Mouse (Mus musculus) cerebellum, postnatal 4 days (tissue): Measurements from ENCODE around the gene Vasp.

Experiments used
- DNase-seq, 2 experiments: peaks; one replicate each; pipeline ENCODE4 v3.0.0; 2022; ENCODE audit warnings: low spot score in 2 of 2, mixed read lengths in 1 of 2

Vasp gene

GRCm38 (mm10) chr7:19270509-19271237 is 944 bp downstream of the Vasp start:
- DNase-seq, result no peak

DNA sequence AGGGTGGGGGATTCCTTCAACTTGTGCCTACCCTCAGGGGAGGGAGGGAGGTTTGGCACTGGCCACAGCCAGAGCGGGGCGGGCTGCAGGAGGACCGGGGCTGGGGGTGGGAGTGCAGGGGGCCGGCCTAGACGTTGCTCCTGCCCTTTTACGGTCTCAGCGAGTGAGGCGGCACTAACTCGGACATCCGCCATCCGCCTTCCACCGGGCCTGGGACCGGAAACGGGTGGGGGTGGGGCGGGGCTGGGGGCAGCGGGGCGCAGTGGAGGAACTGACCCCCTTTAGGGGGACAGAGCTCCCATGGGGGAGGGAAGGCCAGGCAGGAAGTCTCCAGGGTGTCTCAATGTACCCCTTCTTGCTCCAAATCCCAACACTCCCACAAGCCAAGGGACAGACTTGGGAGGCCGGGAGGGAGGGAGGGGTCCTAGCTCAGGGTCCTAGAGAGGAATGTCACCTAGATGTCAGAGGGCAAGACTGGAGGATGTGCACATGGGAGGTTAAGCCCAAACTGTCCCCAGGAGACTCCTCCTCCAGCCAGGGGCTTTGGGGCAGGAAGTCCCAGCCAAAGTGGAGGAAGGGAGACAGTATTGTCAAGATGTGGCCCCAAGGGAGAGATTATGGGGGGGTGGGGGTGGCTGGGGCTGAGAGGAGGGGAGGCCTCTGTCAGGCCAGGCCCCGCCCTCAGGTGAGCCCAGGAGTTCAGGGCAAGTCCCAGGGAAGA is 1.7 kb downstream of the Vasp start:
- no peak for DNase-seq

DNA sequence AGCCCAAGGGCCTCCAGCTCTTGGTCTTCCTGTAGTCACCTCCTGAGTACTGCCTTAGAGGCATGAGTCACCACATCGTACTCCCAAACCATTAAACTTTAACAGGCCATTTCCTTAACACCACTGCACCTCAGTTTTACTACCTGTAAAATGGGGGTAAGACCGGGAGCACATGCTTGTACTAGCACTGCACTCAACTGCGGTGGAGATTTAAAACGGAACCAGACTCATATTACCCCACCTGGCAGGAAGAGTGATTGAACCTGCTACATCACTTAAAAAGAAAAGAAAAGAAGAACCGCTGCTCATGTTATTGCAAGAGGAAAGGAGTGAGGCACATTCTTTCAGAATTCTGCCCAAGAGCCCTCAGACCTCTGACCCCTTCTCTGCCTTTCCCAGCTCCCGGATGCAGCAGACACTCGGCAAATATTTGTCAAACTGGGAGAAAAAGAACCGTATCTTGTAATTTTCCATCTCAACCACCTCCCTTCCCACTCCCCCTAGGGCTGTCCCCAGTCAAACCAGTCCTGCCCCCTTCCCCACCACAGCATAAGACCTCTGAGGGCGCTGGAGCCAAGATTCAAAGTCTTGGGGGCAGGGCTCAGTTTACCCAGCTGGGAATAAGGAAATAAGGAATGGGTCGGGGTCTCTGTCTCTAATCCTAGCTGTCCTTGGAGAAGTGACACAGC is 2.5 kb downstream of the Vasp start:
- no peak for DNase-seq

GRCm38 (mm10) chr7:19267051-19267450 is 4.6 kb downstream of the Vasp start:
- DNase-seq, result no peak

GRCm38 (mm10) chr7:19265928-19266822 is 5.4 kb downstream of the Vasp start:
- no peak for DNase-seq

GRCm38 (mm10) chr7:19265147-19265546 is 6.5 kb downstream of the Vasp start:
- no peak for DNase-seq

DNA sequence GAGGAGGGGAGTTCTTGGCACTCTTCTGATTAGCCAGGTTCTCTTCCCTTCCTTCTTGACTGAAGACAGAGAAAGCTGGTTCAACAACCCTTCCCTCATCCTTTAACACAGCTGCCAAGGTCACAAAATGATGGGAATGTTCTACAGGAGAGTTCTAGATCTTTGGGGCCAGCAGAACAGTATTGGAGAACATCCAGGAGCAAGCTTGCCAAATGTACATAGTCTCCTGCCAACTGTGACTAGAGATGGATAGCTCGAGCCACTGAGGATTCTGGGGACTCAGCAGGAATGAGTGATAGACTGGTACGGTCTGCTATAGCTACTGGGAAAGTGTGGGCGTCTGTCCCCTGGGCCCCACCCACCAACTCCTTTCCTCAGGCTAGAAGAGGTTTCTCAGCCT is 13.3 kb downstream of the Vasp start:
- DNase-seq, result no peak

- peak in 1 of 2 experiments; percentile 34 for DNase-seq
Measured at GRCm38 (mm10) chr7:19257390-19258022, 14.1 kb downstream of the Vasp start.

DNA sequence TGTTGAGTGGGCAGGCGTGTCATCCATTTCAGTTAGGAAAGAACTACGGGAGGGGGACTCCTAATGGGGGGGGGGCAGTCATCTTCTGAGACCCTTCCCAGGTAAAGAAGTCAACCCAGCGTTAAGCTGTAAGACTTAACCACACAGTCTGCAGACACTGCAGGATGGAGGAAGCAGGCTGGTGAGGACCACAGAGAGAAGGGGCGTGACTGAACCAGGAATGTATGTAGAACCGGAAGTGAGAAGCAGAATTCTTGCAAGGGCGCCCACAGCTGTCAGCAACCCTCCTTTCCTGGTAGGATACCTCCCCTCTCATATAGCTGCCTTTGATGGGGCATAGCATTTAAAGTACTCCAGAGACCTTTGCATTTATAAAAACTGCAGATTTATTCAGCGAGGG is 15.1 kb downstream of the Vasp start:
- no peak for DNase-seq

GRCm38 (mm10) chr7:19255395-19255794 is 16.2 kb downstream of the Vasp start:
- DNase-seq, result no peak

DNA sequence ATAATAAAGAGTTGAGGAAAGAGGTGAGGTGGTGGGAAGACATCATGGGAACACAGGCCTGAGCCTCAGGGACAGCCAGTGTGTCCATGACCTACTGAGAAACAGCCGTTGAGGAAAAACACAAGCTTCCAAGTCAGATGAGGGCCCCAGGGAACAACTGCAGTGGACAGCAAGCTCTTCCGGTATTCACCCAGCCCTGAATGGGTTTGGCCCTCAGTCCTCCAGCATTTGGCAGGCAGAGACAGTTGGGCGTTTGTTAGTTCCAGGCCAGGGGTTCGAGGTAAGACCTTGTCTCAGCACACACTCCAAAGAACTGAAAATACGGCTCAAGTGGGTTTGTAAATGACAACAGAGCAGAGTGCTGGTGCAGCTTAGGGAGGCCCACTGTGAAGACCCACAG is 18.2 kb downstream of the Vasp start:
- no peak for DNase-seq

DNA sequence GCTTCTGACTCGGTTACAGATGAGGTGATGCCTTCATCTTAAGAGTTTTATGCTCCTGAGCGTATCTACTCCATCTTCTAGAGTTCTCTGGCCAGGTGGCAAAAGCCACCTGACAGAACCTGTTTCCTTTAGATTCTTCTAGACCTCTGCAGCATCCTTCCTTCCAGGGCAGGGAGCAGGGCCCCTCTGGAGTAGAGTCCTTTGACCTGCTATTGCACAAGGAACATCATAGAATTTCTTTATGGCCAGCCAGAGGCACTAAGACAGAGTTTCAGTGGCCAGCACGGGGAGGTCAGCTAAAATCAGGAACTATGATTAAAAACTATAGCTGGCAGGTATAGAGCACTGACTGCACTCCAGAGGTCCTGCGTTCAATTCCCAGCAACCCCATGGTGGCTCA is 19.5 kb downstream of the Vasp start:
- DNase-seq, result no peak

DNA sequence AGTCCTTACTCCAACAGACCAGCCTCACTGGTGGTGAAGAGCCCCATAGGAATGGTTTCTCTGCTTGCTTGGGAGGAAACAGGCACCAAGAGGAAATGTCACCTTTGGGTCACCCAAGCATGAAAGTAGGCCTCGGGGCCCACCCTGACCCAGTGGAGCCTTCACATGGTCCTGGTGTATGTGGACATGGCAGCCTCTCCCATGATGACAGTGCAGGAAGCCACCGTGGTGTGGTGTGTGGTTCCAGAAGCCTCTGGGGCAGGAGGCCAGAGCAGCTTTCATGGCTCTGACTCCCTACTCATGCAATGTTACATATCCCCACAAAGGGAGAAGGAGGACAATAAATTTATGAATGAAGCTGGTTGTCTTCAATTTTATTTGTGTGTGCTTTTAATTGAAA is 24.1 kb downstream of the Vasp start:
- no peak for DNase-seq

DNA sequence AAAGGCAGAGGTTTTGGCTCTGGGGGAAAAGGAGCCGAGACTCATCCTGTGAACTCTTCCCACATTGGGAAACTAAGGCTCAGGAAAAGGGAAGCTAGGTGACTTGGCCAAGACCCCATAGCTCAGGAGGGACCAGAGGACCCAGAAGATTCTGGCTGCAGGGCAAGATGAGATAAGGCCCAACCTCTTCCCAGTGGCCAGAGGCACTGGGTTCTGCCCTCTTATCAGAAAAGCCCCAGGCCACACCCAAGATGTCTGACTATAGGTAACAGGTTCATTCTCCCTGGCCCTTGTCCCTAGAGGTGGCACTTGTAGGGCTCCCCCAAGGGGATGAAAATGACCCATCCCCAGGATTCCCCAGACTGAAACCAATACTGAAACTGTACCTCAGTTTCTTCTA is 24.8 kb downstream of the Vasp start:
- DNase-seq, result no peak

GRCm38 (mm10) chr7:19245083-19245482 is 26.5 kb downstream of the Vasp start:
- no peak for DNase-seq

DNA sequence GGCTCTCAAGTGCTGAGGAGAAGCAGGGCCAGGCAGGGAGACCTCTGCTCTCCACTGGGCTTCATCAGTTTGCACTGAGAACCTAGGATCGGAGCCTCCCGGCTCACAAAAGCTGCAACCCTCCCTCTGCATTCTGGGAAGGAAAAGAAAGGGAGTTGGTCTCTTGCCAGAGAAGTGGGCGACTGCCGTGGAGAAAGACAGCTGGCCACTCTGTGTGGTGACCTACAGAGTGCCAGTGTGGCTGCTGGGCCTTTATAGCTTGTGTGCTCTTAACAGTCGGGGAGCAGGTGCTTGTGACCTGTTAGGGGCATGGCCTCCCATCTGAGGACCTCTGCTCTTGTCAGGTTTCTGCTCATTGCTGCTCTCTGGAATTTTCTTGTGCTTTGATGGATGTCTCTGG is 27.8 kb downstream of the Vasp start:
- DNase-seq, result peak in 1 of 2 experiments; percentile 20

- no peak for DNase-seq
Measured at GRCm38 (mm10) chr7:19242005-19242404, 29.6 kb downstream of the Vasp start.

DNA sequence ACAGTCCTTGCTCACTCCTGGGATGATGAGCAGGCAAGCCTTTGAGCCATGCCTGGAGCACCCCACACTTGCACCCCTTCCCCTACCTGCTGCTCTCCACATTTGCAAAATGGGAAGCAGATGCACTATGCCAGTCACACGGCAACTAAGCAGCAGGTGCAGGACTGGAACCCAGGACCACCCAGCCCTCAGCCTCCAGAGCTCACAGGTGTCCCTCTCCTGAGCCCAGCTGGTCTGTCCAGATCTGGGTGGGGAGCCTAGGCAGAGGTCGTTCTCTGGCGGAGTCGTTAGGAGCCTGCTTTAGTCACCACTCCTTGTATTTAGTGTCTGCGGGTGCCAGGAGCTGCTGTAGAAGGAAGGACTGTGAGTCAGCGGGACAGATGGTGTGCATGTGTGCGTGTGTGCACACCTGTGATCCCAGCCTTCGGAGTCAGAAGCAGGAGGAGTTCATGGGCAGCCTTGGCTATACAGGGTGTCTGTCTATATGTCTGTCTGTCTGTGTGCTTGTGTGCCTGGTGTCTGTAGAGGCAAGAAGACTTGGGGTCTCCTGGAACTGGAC is 30.6 kb downstream of the Vasp start:
- DNase-seq, result no peak

GRCm38 (mm10) chr7:19239986-19240385 is 31.6 kb downstream of the Vasp start:
- no peak for DNase-seq

- peak; percentile 87 to 92 for DNase-seq
Measured at GRCm38 (mm10) chr7:19239423-19239822, 32.2 kb downstream of the Vasp start.

DNA sequence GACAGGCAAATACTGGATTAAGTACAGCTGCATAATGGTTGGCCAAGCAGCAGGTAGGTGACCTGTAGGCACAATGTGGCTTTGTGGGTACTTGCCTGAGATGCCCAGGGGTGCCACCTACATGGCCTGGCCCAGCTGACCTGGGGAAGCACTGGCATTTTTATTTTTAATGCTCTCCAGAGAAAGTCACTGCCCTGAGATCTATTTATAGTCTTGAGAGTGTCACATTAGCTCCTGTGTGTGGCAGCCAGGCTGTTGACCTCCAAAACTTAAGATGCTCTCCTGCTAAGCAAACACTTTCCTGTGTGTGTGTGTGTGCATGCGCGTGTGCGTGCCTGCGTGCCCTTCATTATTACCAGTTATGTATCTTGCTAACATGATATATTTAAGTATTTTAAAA is 33.3 kb downstream of the Vasp start:
- DNase-seq, result no peak
